Mouse (Mus musculus): ENCODE results near the gene Lrrn4cl. TPM values are rescaled to one million over a fixed set of nuclear protein-coding genes. Genes with fewer than 3 reads are reported as not detected.

The Lrrn4cl gene
- total and polyA plus RNA-seq, 2 experiments from 2014 or later: 1.5 to 8.4 TPM

DNA sequence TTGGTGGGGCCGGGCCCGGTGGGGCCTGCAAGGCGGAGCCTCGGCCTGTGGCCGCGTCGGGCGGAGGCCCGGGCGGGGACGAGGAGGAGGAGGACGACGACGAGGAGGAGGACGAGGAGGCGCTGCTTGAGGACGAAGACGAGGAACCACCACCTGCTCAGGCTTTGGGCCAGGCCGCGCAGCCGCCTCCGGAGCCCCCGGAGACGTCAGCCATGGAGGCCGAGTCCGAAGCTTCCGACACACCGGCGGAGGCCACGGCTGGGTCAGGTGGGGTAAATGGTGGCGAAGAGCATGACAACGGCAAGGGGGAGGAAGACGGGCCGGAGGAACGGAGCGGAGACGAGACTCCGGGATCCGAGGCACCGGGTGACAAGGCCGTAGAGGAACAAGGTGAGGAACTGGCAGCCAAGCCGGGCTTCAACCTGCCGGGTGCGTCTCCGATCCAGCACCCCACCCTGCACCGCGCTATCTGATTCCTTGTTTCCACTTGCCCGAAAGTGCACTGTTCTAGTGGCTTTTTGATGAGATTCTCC, 30.1 kb upstream of the Lrrn4cl start:
- Histone ChIP-seq H3K27ac (ENCODE audit: low read depth) (peak overlapping the region; percentile 99), H3K4me2 (ENCODE audit: low read depth, low read length) (peak overlapping the region; percentile 95), H3K27me3 (ENCODE audit: control insufficient read depth, insufficient read depth, low read length) (no peaks in the 10 kb centered on the region), H3K4me1 (ENCODE audit: control insufficient read depth, insufficient read depth) (peaks cover 20% of the 10 kb centered on the region), H3K9ac (replicated peaks; ENCODE audit: low read depth, low read length) (peak overlapping the region; percentile 97), H3K4me3 (ENCODE audit: low read depth, low read length) (peak overlapping the region; percentile 96), H3K9me3 (replicated peaks; ENCODE audit: control insufficient read depth, low read length) (no peaks in the 10 kb centered on the region), H3K36me3 (replicated peaks; ENCODE audit: control insufficient read depth, insufficient read depth, low read length) (peaks cover 39% of the 10 kb centered on the region)
- TF ChIP-seq CTCF (IDR thresholded peaks at IDR 0.05; ENCODE audit: low read depth): no peak
- no peak for TF ChIP-seq EP300 (IDR thresholded peaks at IDR 0.05; ENCODE audit: low read depth)
- WGBS: under 1% methylated on average over 39 of the region's 48 CpGs
- ATAC-seq (ENCODE audit: insufficient read depth, low read depth) (peak; percentile 4), DNase-seq (ENCODE audit: low spot score) (no peak)

DNA sequence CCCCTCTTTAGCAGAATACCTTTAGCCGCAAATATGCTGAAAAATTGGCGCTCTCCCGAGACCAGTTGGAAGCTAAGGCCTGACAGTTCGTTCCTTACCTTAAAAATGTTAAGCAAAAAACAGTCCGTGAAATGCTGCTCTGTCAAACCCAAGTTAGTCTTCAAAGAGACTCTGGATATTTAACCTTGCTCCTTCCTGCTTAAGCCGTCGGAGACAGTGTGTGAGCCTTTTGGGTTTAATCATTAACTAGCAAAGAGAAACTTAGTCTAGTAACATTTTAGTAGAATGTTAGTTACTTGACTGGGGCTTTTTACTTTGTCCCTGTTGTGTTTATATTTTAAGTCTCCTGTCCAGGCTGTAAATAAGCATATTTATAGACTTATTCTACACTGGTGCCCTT, 29.4 kb upstream of the Lrrn4cl start:
- Histone ChIP-seq H3K9ac (replicated peaks; ENCODE audit: low read depth, low read length) (peak overlapping the region; percentile 97), H3K4me2 (ENCODE audit: low read depth, low read length) (peak overlapping the region; percentile 95), H3K27me3 (ENCODE audit: control insufficient read depth, insufficient read depth, low read length) (no peaks in the 10 kb centered on the region), H3K4me3 (ENCODE audit: low read depth, low read length) (peak overlapping the region; percentile 96), H3K36me3 (replicated peaks; ENCODE audit: control insufficient read depth, insufficient read depth, low read length) (peaks cover 42% of the 10 kb centered on the region), H3K4me1 (ENCODE audit: control insufficient read depth, insufficient read depth) (peaks cover 20% of the 10 kb centered on the region), H3K9me3 (replicated peaks; ENCODE audit: control insufficient read depth, low read length) (no peaks in the 10 kb centered on the region), H3K27ac (ENCODE audit: low read depth) (peak overlapping the region; percentile 99)
- DNase-seq (ENCODE audit: low spot score): no peak
- ATAC-seq (ENCODE audit: insufficient read depth, low read depth): no peak
- no peak for TF ChIP-seq CTCF (IDR thresholded peaks at IDR 0.05; ENCODE audit: low read depth)
- no peak for TF ChIP-seq EP300 (IDR thresholded peaks at IDR 0.05; ENCODE audit: low read depth)
- under 1% methylated on average over 7 of the region's 7 CpGs for WGBS

DNA sequence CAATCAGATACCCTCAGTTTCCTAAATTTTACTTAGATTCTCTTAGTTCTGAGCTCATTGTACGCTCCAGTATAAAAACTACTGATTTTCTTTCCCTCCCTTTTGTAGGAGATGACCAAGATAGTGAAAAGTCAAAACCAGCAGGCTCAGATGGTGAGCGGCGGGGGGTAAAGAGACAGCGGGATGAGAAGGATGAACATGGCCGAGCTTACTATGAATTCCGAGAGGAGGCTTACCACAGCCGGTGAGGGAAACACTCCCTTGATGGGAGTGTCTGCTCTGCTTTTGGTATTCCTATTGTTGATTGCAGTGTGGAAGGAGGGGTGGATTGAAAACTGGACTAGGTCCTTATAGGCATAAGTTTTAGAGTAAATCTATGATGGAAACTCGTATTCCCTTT, 27.9 kb upstream of the Lrrn4cl start:
- peak overlapping the region; percentile 96 for H3K4me3 ChIP-seq (ENCODE audit: low read depth, low read length)
- no peak overlapping the region for H3K27ac ChIP-seq (ENCODE audit: low read depth)
- no peaks in the 10 kb centered on the region for H3K9me3 ChIP-seq (replicated peaks; ENCODE audit: control insufficient read depth, low read length)
- peaks cover 18% of the 10 kb centered on the region for H3K4me1 ChIP-seq (ENCODE audit: control insufficient read depth, insufficient read depth)
- peak overlapping the region; percentile 21; the same call in 1 of the 2 replicates for H3K9ac ChIP-seq (replicated peaks; ENCODE audit: low read depth, low read length)
- DNase-seq (ENCODE audit: low spot score) (no peak), ATAC-seq (ENCODE audit: insufficient read depth, low read depth) (no peak)
- 56% methylated on average over 8 of the region's 8 CpGs for WGBS
- peaks cover 49% of the 10 kb centered on the region for H3K36me3 ChIP-seq (replicated peaks; ENCODE audit: control insufficient read depth, insufficient read depth, low read length)
- TF ChIP-seq EP300 (IDR thresholded peaks at IDR 0.05; ENCODE audit: low read depth) (no peak), CTCF (IDR thresholded peaks at IDR 0.05; ENCODE audit: low read depth) (no peak)
- no peaks in the 10 kb centered on the region for H3K27me3 ChIP-seq (ENCODE audit: control insufficient read depth, insufficient read depth, low read length)
- H3K4me2 ChIP-seq (ENCODE audit: low read depth, low read length): peak overlapping the region; percentile 95

DNA sequence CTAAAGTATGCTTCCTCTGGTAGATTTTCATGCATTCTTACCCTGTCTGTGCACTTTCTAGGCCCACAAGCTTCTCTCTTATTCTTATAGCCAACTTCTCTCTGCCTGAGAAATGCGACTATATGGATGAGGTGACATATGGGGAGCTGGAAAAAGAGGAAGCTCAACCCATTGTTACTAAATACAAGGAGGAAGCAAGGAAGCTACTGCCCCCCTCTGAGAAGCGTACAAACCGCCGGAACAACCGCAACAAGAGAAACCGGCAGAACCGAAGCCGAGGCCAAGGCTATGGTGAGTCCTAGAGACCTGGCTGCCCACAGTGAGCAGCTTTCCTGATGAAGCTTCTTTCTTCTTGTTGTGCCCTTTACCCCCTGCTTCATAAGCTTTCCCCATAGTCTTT, 20.9 kb upstream of the Lrrn4cl start, which contains the start of gene AC129217.1:
Gene AC129217.1 (plus strand): TSS at position 114 of the 400 bp plus-strand sequence.
- H3K27ac ChIP-seq (ENCODE audit: low read depth): no peak within 1 kb of the TSS
- ATAC-seq (ENCODE audit: insufficient read depth, low read depth) (no peak), DNase-seq (ENCODE audit: low spot score) (no peak)
- no peak within 1 kb of the TSS for H3K4me2 ChIP-seq (ENCODE audit: low read depth, low read length)
- 83% methylated on average over 8 of the region's 8 CpGs for WGBS
- no peak for TF ChIP-seq EP300 (IDR thresholded peaks at IDR 0.05; ENCODE audit: low read depth)
- no peak for TF ChIP-seq CTCF (IDR thresholded peaks at IDR 0.05; ENCODE audit: low read depth)
- no peak within 1 kb of the TSS for H3K4me3 ChIP-seq (ENCODE audit: low read depth, low read length)
- H3K4me1 ChIP-seq (ENCODE audit: control insufficient read depth, insufficient read depth): no peaks in the 10 kb centered on the region
- no peaks in the 10 kb centered on the region for H3K27me3 ChIP-seq (ENCODE audit: control insufficient read depth, insufficient read depth, low read length)
- no peak within 1 kb of the TSS for H3K9ac ChIP-seq (replicated peaks; ENCODE audit: low read depth, low read length)
- peaks cover 98% of the 10 kb centered on the region for H3K36me3 ChIP-seq (replicated peaks; ENCODE audit: control insufficient read depth, insufficient read depth, low read length)
- no peaks in the 10 kb centered on the region for H3K9me3 ChIP-seq (replicated peaks; ENCODE audit: control insufficient read depth, low read length)

DNA sequence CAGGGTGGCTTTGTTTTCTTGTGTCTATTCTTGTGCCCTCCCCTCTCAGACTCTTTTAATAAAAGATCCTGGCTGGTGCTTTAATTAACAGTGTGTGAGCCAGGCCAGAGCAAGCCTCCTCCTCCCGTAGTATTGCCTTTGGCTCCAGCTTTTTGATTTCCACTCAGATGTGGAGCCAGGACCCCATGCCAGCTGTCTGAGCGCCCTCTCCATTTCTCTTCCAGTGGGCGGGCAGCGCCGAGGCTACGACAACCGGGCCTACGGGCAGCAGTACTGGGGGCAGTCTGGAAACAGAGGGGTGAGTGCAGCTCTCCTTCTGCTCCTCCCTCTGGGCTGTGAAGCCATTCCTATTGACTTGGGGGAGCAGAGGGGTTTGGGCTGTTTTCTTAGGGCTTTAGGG, 19.9 kb upstream of the Lrrn4cl start:
- Histone ChIP-seq H3K4me3 (ENCODE audit: low read depth, low read length) (no peak overlapping the region), H3K9ac (replicated peaks; ENCODE audit: low read depth, low read length) (no peak overlapping the region), H3K27ac (ENCODE audit: low read depth) (no peak overlapping the region), H3K27me3 (ENCODE audit: control insufficient read depth, insufficient read depth, low read length) (no peaks in the 10 kb centered on the region), H3K4me1 (ENCODE audit: control insufficient read depth, insufficient read depth) (no peaks in the 10 kb centered on the region), H3K36me3 (replicated peaks; ENCODE audit: control insufficient read depth, insufficient read depth, low read length) (peaks cover 95% of the 10 kb centered on the region), H3K4me2 (ENCODE audit: low read depth, low read length) (no peak overlapping the region), H3K9me3 (replicated peaks; ENCODE audit: control insufficient read depth, low read length) (no peaks in the 10 kb centered on the region)
- no peak for DNase-seq (ENCODE audit: low spot score)
- ATAC-seq (ENCODE audit: insufficient read depth, low read depth): no peak
- no peak for TF ChIP-seq EP300 (IDR thresholded peaks at IDR 0.05; ENCODE audit: low read depth)
- TF ChIP-seq CTCF (IDR thresholded peaks at IDR 0.05; ENCODE audit: low read depth): no peak
- WGBS: 85% methylated on average over 8 of the region's 8 CpGs

DNA sequence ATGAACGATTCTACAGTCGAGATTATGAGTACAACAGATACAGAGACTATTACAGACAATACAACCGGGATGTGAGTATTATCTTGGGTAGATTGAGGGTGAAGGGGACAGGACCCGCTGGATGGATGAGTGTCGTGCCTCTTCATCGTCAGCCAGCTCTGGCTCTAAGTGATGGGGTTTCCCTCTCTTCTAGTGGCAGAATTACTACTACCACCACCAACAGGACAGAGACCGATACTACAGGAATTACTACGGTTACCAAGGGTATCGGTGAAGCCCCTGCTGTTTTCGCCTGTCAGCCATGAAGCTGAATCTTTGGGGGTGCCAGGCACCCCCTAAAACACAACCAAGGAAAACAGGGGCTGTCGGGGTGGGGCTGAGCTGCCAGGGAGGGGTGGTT, 19.3 kb upstream of the Lrrn4cl start:
- Histone ChIP-seq H3K4me2 (ENCODE audit: low read depth, low read length) (no peak overlapping the region), H3K27me3 (ENCODE audit: control insufficient read depth, insufficient read depth, low read length) (no peaks in the 10 kb centered on the region), H3K36me3 (replicated peaks; ENCODE audit: control insufficient read depth, insufficient read depth, low read length) (peaks cover 91% of the 10 kb centered on the region), H3K27ac (ENCODE audit: low read depth) (no peak overlapping the region), H3K4me3 (ENCODE audit: low read depth, low read length) (no peak overlapping the region), H3K4me1 (ENCODE audit: control insufficient read depth, insufficient read depth) (no peaks in the 10 kb centered on the region), H3K9ac (replicated peaks; ENCODE audit: low read depth, low read length) (no peak overlapping the region), H3K9me3 (replicated peaks; ENCODE audit: control insufficient read depth, low read length) (no peaks in the 10 kb centered on the region)
- 78% methylated on average over 11 of the region's 11 CpGs for WGBS
- DNase-seq (ENCODE audit: low spot score) (no peak), ATAC-seq (ENCODE audit: insufficient read depth, low read depth) (no peak)
- TF ChIP-seq CTCF (IDR thresholded peaks at IDR 0.05; ENCODE audit: low read depth) (no peak), EP300 (IDR thresholded peaks at IDR 0.05; ENCODE audit: low read depth) (no peak)

All from heart, postnatal 0 days (tissue).